Mouse (Mus musculus): ENCODE measurements around the gene Rad9a.

Gene Rad9a

DNA sequence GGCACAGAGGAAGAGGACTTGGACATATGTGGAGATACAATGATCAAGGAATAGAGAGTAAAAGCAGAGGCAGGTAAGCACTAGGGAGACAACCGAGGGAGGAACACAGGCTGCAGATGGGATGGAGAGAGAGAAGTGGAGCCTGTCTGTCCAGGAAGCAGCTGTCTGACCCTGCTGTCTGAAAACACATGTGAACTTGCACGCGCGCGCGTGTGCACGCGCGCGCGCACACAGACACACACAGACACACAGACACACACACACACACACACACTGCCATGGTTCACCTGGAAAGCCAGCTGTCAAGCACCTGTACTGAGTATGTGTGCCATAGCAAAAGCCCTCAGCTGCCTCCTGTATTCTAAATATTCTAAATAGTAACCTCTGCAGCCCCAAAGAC lies 16.8 kb upstream of the Rad9a start:
- DNase-seq (ENCODE audit: low spot score in 2 of 2), result no peak

- DNase-seq (ENCODE audit: low spot score in 2 of 2), result no peak
These were observed 16.4 kb upstream of the Rad9a start for GRCm38 (mm10) chr19:4217855-4218254.

DNA sequence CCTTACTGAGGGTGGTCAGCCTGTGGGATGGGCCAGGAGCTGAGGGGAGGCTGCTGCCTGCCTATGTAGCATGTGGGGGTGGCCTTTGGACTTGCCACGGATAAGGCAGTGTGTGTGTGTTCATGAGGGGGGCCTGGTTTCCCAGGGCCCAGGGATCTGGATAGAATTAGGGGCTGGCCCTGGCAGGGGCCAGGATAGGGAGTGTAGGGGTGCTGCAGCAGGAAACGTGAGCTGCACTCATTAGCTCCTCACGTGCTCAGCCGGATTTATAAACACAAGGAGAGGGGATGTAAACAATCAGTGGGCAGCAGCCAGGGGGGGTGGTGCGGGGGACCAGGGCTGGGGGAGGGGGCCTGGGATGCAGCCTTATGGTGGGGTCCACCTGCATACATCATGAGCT lies 15.7 kb upstream of the Rad9a start:
- no peak for DNase-seq (ENCODE audit: low spot score in 2 of 2)

DNA sequence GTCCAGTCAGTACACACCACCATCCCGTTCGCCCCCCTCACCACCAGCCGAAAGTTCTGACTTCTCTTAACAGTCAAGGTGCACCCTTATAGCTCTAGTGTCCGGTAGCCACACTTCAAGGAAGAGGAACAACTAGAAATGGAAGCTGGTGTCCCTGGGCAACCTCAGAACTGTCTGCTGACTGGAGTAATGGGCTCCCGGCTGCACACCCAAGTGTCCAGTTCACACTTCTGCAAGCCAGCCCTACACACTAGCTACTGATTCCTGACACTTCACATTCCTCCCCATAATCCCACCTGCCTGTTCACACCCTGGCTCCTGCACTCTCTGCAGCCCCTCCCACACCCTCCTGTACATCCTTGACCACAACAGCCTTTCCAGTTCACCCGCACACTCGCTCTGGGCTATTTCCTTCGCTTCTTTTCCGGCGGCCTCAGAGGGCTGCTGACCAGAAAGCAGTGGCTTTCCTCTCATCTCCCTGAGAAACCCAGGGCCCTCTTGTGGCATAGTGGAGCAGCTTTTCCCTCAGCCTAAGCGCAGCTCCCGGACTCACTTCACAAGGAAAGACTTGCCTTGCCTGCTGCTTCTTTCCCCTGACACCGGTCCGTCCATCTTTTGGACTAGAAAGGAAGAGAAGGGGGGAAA lies 14.7 kb upstream of the Rad9a start:
- no peak for DNase-seq (ENCODE audit: low spot score in 2 of 2)

GRCm38 (mm10) chr19:4215451-4215840 lies 14.0 kb upstream of the Rad9a start:
- DNase-seq (ENCODE audit: low spot score in 2 of 2), result no peak

GRCm38 (mm10) chr19:4214771-4215450 lies 13.4 kb upstream of the Rad9a start:
- no peak for DNase-seq (ENCODE audit: low spot score in 2 of 2)

- DNase-seq (ENCODE audit: low spot score in 2 of 2), result peak; percentile 53 to 71
These were observed 12.8 kb upstream of the Rad9a start, which contains the start of the genes Clcf1 and AC109138.7 for GRCm38 (mm10) chr19:4214071-4214770. Gene Clcf1, plus strand, starts transcription at chr19:4214238. Gene AC109138.7, plus strand, starts transcription at chr19:4214357.

- DNase-seq (ENCODE audit: low spot score in 2 of 2), result no peak
These were observed 12.1 kb upstream of the Rad9a start for GRCm38 (mm10) chr19:4213524-4213974.

GRCm38 (mm10) chr19:4211891-4212588 lies 10.6 kb upstream of the Rad9a start:
- no peak for DNase-seq (ENCODE audit: low spot score in 2 of 2)

DNA sequence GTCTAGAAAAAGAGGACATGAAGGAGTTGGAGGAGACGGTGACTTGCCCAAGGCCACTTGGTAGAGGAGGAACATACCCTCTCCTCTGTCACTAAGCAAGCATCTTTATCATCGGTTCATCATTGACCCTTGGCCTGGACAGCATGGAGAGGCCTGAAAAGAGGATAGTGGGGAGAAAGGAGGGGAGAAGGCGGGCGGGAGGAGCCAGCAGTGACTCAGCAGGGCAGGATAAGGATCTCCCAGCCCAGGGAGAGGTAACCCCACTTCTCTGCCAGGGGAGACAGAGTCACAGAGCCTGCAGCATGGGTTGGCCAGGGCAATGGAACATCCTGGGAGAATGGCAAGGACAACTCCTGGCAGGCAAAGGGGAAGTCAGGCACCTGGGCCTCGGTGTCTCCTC lies 7.1 kb upstream of the Rad9a start:
- DNase-seq (ENCODE audit: low spot score in 2 of 2), result no peak

GRCm38 (mm10) chr19:4206971-4207370 lies 5.5 kb upstream of the Rad9a start:
- DNase-seq (ENCODE audit: low spot score in 2 of 2), result peak; percentile 66 to 80

- DNase-seq (ENCODE audit: low spot score in 2 of 2), result no peak
These were observed 3.4 kb upstream of the Rad9a start for GRCm38 (mm10) chr19:4204889-4205288.

DNA sequence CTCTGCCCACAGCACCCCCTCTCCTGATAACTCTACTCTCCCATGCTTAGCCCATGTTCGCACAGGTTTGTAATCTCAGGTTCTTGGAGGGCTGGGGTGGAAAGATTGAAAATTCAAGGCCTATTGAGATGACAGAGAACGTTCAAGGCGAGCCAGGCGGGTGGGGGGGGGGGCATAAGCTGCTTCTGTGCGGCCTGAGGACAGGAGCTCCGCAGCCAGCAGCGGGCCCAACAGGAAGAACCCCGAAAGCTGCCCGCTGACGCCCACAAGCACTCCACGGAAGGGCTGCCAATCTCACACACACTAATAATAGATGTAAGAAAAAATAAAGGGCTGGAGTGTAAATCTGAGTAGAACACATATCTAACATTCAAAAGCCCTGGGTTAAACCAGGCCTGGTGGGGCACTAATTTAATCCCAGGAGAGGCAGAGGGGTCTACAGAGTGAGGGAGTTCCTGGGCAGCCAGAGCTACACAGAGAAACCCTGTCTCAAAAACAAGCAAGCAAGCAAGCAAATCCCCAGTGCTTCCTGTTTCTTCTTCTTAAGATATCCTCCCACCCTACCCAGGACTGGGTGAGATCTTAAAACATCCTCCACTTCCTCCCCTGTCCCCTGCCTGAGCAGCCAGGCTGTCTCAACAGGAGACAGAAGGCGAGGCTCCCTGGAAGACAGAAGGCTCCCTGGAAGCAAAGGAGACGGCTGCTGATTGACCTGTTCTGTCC lies 2.3 kb upstream of the Rad9a start:
- no peak for DNase-seq (ENCODE audit: low spot score in 2 of 2)

DNA sequence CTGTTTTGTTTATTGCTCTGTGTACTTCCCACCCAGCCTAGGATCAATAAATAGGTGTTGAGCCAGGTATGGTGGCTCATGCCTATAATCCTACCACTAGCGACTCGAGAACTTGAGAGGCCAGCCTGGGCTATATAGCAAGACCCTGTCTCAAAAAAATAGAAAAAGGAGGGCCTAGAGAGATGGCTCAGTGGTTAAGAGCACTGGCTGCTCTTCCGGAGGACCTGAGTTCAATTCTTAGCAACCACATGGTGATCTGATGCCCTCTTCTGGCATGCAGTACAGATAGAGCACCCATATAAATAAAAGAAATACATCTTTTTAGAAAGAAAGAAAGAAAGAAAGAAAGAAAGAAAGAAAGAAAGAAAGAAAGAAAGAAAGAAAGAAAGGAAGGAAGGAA lies 1.7 kb upstream of the Rad9a start:
- no peak for DNase-seq (ENCODE audit: low spot score in 2 of 2)

GRCm38 (mm10) chr19:4202149-4202548 lies 687 bp upstream of the Rad9a start:
- no peak for DNase-seq (ENCODE audit: low spot score in 2 of 2)

DNA sequence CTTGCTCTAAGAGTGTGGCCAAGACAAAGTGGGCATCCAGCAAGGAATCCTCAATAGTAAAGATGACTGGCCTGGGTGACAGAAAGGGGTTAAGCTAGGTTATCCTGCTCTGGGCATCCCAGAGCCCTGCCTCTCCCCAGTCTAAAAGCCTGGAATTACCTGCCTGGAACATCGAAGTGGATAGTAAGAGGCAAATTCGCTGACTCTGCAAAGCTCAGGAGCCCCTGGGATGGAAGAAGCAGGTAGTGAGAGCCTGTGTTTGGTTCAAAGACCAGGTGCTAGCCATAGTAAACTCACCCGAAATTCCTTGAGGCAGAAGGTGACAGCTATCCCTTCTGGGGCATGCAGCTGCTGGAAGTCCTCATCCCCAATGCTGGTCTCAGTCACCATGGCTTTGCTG lies 4.3 kb downstream of the Rad9a start:
- DNase-seq (ENCODE audit: low spot score in 2 of 2), result no peak

GRCm38 (mm10) chr19:4196548-4196947 lies 4.9 kb downstream of the Rad9a start:
- DNase-seq (ENCODE audit: low spot score in 2 of 2), result no peak

- no peak for DNase-seq (ENCODE audit: low spot score in 2 of 2)
These were observed 5.4 kb downstream of the Rad9a start for GRCm38 (mm10) chr19:4196048-4196447.

GRCm38 (mm10) chr19:4194776-4195650 lies 6.4 kb downstream of the Rad9a start:
- DNase-seq (ENCODE audit: low spot score in 2 of 2), result no peak

- DNase-seq (ENCODE audit: low spot score in 2 of 2), result no peak
These were observed 7.3 kb downstream of the Rad9a start for GRCm38 (mm10) chr19:4194021-4194724.

All from urinary bladder, postnatal 4 days (tissue).